Mouse (Mus musculus): ENCODE results near the gene Spsb4.

- no peak for TF ChIP-seq CTCF (IDR thresholded peaks at IDR 0.05; ENCODE audit: extremely low read depth, insufficient read length, insufficient replicate concordance, low read depth, low read length)
- TF ChIP-seq POLR2A (IDR thresholded peaks at IDR 0.05; ENCODE audit: low read depth, low read length) = no peak
Observed at GRCm38 (mm10) chr9:96966465-96966864, 52.2 kb downstream of the Spsb4 start.

Data from small intestine, adult 2 months (tissue).